Mouse (Mus musculus) kidney, postnatal 0 days (tissue): ENCODE results near the gene Clhc1. TPM values are rescaled to one million over a fixed set of nuclear protein-coding genes. Genes with fewer than 3 reads are reported as not detected.

Experiments
- ATAC-seq: fragments of 200-750 bp; cut with Nextera tagmentation; replicated peaks from 2 replicates; pipeline ENCODE4 v1.8.0; 2017; ENCODE audit warnings: low read depth, moderate number of reproducible peaks, moderate TSS enrichment, moderate library complexity; ENCODE audit not compliant: low FRiP score
- DNase-seq: peaks from one replicate; pipeline ENCODE4 v3.0.0-alpha.2; 2016; ENCODE audit warnings: low spot score
- H3K27ac ChIP-seq: fragments of 300-500 bp; sonication (generic); 2 replicates; pipeline ENCODE4 v1.5.1; 2014; ENCODE audit warnings: mild to moderate bottlenecking
- H3K27me3 ChIP-seq: fragments of 300-500 bp; sonication (generic); 2 replicates; pipeline ENCODE4 v1.6.1; 2014; ENCODE audit warnings: low read length, mixed read lengths; ENCODE audit not compliant: insufficient read depth
- H3K36me3 ChIP-seq: fragments of 300-500 bp; sonication (generic); 2 replicates; pipeline ENCODE4 v1.6.1; 2014; ENCODE audit warnings: low read length, mixed read lengths; ENCODE audit not compliant: insufficient read depth
- H3K4me1 ChIP-seq: fragments of 300-500 bp; sonication (generic); replicated peaks from 2 replicates; pipeline ENCODE4 v1.6.1; 2014; ENCODE audit warnings: antibody characterized with exemption, low read length, mixed read lengths; ENCODE audit not compliant: insufficient read depth
- H3K4me2 ChIP-seq: fragments of 300-500 bp; sonication (generic); 2 replicates; pipeline ENCODE4 v1.6.1; 2014; ENCODE audit warnings: mild to moderate bottlenecking, low read length, moderate library complexity, mixed read lengths
- H3K4me3 ChIP-seq: fragments of 300-500 bp; sonication (generic); replicated peaks from 2 replicates; pipeline ENCODE4 v1.5.1; 2014; ENCODE audit warnings: low read depth, low read length
- H3K9ac ChIP-seq: fragments of 300-500 bp; sonication (generic); 2 replicates; pipeline ENCODE4 v1.6.1; 2014; ENCODE audit warnings: low read depth, low read length
- H3K9me3 ChIP-seq: fragments of 300-500 bp; sonication (generic); replicated peaks from 2 replicates; pipeline ENCODE4 v1.6.1; 2016; ENCODE audit warnings: low read length, inconsistent platforms, mixed read lengths
- CTCF ChIP-seq: IDR thresholded peaks from 2 replicates; pipeline ENCODE4 v1.5.1; 2016; ENCODE audit warnings: antibody characterized with exemption, low read depth, mild to moderate bottlenecking, moderate library complexity
- WGBS: fragments of 180-500 bp; shearing (Covaris S2); extraction: QIAGEN DNeasy Blood & Tissue Kit; methylation state at CpG from one replicate; pipeline ENCODE4 v1.1.7; 2014; 5-methylcytosine and 5-hydroxymethylcytosine counted together
- polyA plus RNA-seq: library from polyadenylated mRNA; unstranded; fragments of >200 nt; fragmentation: Nextera tagmentation; extraction: Ambion mirVana; gene quantifications from 2 replicates; pipeline ENCODE4 v1.2.1, GENCODE M21; 2015

The Clhc1 gene
- polyA plus RNA-seq = 0.07 TPM in 1 of 2 replicates, not detected in the other

DNA sequence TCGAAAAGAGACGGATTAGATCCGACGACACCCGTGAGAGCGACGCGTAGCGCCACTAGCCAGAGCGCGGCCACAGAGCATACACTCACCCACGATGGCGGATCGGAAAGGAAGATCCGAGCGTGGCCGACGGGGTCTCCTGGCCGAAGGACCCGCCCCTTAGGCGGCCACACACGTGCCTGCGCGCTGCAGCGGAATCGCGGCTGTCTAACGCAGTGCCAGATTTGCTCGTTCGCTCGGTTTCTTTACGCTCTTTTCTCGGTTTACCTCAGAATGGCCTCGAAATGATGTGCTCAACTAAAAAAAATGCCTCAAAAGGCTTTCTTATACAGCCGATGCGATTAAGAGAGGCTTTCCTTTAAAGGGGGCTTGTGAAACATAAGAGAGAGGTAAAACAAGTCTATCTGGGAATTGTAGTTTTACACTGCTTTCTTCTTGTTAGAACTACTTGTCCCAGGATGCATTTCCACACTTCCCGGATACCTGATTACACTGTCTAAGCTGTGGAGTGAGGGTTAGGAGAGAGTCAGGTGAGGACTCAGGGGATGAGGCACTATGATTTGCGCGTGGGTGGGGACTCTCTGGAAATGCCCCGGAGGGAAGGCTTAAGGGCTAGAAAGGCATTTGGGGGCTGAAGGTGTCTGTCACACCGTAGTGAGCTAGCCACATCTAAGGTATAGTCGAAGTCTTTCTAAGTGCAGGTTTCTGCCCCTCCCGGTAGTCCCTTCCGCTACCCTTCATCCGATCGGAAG is at the start of gene Clhc1, which contains the start of gene Rps27a:
TSS of gene Clhc1 (plus strand) at position 199 of the 752 bp plus-strand sequence.
TSS of gene Rps27a (minus strand) at position 358 of the 752 bp plus-strand sequence.
- ATAC-seq = peak; percentile 98
- WGBS = under 1% methylated on average over 46 of the region's 46 CpGs
- Histone ChIP-seq H3K27ac (peak within 1 kb of the TSS; percentile 86), H3K4me2 (peak within 1 kb of the TSS; percentile 73), H3K9ac (peak within 1 kb of the TSS; percentile 85), H3K9me3 (no peaks in the 10 kb centered on the region), H3K27me3 (no peaks in the 10 kb centered on the region), H3K36me3 (peaks cover 3% of the 10 kb centered on the region; the same call in 1 of the 2 replicates), H3K4me1 (peaks cover 9% of the 10 kb centered on the region; the same call in 1 of the 2 replicates), H3K4me3 (peak within 1 kb of the TSS; percentile 86)
- peak; percentile 96 for DNase-seq
- TF ChIP-seq CTCF = peak; percentile 16; the same call in 1 of the 2 replicates

GRCm38 (mm10) chr11:29503948-29504893 is 43.5 kb upstream of the Clhc1 start:
- no peaks in the 10 kb centered on the region for H3K9me3 ChIP-seq
- 91% methylated on average over 10 of the region's 10 CpGs for WGBS
- no peak for ATAC-seq

DNA sequence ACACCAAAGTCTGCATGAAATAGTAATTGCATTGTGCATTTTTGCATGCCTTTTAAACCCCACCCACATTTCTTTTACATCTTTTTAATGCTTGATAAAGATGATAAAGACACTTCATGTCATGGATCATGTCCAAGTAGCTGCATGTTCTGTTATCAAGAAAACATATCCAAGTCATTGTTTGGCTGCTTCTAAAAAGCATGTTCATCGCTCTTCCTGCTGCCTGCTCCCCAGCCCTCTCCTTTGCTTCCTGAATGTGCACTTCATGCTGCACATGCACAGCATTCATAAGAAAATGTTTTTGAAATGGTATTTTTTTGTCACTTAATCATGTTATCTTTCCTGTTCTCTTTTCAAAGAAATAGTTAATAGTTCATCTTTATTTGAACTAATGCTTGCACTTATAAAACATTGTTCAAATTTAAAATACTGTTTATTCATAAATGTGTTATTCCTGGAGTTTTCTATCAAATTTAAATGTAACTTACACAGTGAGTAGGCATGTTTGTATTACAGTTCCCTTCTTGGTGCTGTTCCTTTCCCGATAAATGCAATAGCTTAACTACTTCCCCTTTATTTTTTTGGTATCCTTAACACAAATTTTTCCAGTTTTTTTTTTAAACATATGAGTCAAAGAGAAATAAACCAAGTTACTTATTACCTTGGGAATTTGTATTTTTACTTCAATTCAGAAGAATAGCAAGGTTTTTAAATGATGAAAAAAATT is 42.7 kb upstream of the Clhc1 start:
- H3K4me3 ChIP-seq = no peak overlapping the region
- no peak for TF ChIP-seq CTCF
- H3K27me3 ChIP-seq = no peaks in the 10 kb centered on the region
- WGBS = 97% methylated on average over 2 of the region's 2 CpGs
- no peak overlapping the region for H3K27ac ChIP-seq
- H3K36me3 ChIP-seq = peaks cover 16% of the 10 kb centered on the region; the same call in 1 of the 2 replicates
- no peak for ATAC-seq
- H3K9ac ChIP-seq = no peak overlapping the region
- DNase-seq = no peak
- H3K4me1 ChIP-seq = no peaks in the 10 kb centered on the region
- no peak overlapping the region for H3K4me2 ChIP-seq
- H3K9me3 ChIP-seq = no peaks in the 10 kb centered on the region

More at GRCm38 (mm10) chr11:29503948-29504893, 43.5 kb upstream of the Clhc1 start:
- Histone ChIP-seq H3K27ac (no peak overlapping the region), H3K9ac (no peak overlapping the region), H3K4me2 (no peak overlapping the region), H3K36me3 (peaks cover 19% of the 10 kb centered on the region; the same call in 1 of the 2 replicates), H3K4me1 (no peaks in the 10 kb centered on the region), H3K4me3 (no peak overlapping the region), H3K27me3 (no peaks in the 10 kb centered on the region)
- no peak for DNase-seq
- no peak for TF ChIP-seq CTCF

GRCm38 (mm10) chr11:29509421-29509820 is 38.3 kb upstream of the Clhc1 start:
- Histone ChIP-seq H3K27me3 (no peaks in the 10 kb centered on the region), H3K4me3 (no peak overlapping the region), H3K9me3 (no peaks in the 10 kb centered on the region), H3K36me3 (peaks cover 6% of the 10 kb centered on the region; the same call in 1 of the 2 replicates), H3K4me2 (no peak overlapping the region), H3K4me1 (no peaks in the 10 kb centered on the region), H3K9ac (no peak overlapping the region), H3K27ac (no peak overlapping the region)
- ATAC-seq (peak; percentile 85), DNase-seq (no peak)
- TF ChIP-seq CTCF = no peak
- WGBS = 93% methylated on average over 1 of the region's 1 CpGs

DNA sequence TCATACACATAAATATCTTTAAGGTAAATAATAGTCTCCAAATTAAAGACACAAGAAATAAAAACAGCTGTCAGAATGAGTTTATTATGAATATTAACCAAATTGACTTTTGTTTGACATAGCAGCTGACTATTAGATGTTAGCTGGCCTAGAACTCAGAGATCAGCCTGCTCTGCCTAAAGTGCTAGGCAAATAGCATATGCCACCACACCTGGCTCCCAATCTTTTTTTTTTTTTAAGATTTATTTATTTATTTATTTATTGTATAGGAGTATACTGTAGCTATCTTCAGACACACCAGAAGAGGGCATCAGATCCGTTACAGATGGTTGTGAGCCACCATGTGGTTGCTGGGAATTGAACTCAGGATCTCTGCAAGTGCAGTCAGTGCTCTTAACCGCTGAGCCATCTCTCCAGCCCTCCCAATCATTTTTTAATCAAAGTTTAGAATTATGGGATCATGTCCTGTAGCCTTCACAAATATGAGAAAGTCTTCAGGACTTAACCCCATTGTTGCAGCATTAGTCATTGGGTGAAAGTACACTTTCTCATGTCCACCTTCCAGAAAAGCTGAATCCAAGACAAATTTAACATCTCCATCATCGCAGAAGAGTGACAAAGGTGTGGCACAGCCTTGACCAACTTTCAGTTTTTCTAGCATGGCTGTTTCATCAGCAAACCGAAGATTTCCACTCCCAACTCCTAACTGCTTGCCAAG is 34.8 kb upstream of the Clhc1 start:
- Histone ChIP-seq H3K36me3 (peaks cover 3% of the 10 kb centered on the region; the same call in 1 of the 2 replicates), H3K27ac (no peak overlapping the region), H3K4me2 (no peak overlapping the region), H3K9me3 (no peaks in the 10 kb centered on the region), H3K27me3 (no peaks in the 10 kb centered on the region), H3K9ac (no peak overlapping the region), H3K4me1 (no peaks in the 10 kb centered on the region), H3K4me3 (no peak overlapping the region)
- WGBS = 93% methylated on average over 4 of the region's 4 CpGs
- ATAC-seq (no peak), DNase-seq (no peak)
- TF ChIP-seq CTCF = peak; percentile 25; the same call in 1 of the 2 replicates
